Mouse (Mus musculus): ENCODE measurements around the gene Epb41.

Gene Epb41

GRCm38 (mm10) chr4:132048011-132048991 lies 26.8 kb downstream of the Epb41 start:
- in situ Hi-C loops (cut with MboI, MseI) = no loop called here

- in situ Hi-C loops (cut with MboI, MseI) = no loop called here
These were observed 31.4 kb downstream of the Epb41 start for GRCm38 (mm10) chr4:132043726-132044125.

DNA sequence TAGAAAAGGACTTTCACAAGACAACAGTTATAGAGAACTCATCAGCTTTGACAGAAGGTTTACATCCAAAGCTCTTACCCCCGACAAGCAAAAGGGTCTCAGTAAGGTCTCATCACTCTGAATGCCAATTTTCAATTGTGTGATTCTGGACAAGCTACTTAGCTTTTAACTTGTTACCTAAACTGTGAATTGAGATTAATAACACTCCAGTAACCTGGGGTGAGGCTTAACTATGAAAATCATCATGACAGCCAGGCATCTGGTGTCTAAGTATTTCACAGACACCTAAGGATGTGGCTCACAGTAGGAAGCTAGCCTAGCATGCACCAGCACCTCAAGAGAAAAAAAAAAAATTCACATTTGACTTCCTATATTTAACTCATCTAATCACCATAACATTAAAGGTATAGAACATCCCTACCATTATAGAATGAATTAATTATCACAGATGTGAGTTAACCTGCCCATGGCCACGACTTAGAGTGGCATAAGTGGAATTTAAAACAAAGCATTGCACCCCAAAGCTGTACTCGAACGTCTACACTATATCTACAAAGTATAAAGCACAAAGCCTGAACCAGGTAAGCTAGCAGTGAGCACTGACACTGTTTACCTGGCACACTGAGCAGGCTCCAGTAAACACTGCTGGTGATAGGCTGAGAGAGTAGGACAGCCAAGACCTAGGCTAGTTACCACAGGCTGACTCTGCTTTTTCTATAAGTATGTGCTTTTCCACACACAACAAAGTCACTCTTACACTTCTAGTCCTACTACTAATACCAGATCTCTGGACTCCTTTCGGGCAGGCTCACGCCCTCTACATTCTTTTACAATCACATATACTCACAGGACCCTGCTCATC lies 33.4 kb downstream of the Epb41 start:
- in situ Hi-C loops (cut with MboI, MseI) = no loop called here

GRCm38 (mm10) chr4:132039975-132040645 lies 35.0 kb downstream of the Epb41 start:
- in situ Hi-C loops (cut with MboI, MseI) = no loop called here

DNA sequence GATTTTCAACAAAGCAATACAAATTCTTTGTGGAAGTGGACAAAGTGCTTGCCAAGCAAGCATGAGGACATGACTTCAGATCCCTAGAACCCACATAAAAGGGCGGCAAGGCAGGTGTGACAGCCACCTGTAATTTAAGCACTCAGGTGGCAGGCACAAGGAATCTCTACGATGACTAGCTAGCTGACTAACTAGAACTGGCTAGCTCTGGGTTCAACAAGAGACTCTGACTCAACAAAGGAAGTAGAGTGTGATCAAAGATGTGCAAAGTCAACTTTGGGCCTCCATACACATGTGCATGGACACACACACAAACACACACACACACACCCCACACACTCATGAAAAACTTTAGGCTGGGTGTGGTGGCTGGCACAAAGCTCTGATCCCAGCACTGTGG lies 35.6 kb downstream of the Epb41 start:
- in situ Hi-C loops (cut with MboI, MseI) = no loop called here

DNA sequence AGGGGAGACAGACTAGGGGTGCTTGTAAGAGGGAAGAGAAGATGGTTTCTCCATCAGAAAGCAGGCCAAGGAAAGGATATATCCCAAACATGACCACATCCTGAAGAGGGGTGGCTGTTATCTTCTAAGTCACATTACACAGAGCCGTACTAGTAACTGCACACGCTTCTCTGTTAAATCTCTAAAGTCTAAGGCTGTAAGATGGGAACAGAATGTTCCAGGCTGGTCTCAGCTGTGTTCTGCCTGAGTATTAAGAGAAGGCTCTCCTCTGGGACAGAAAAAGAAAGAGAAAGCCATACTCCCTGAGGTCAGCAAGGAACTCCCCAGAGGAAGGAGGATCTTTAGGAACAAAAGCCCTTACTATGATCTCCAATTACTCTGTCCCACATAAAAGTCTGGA lies 36.3 kb downstream of the Epb41 start:
- in situ Hi-C loops (cut with MboI, MseI) = no loop called here

DNA sequence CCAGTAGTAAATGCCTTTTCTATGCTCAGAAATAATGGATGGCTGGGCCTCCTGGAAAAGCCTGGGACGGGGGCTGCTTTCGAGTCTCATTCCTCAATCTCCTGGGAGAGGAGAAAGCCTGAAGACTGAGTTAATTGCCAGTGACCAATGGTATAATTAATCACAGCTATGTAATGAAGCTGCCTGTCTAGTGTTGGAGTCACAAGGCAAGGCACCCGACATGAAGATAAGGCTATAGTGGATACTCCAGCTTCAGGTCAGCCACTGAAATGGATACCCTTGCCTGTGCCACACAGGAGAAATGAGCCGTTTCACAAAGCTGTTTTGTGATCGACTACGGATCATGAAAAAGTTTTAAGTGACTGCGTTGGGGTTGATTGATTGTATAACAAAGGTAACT lies 37.1 kb downstream of the Epb41 start:
- in situ Hi-C loops (cut with MboI, MseI) = no loop called here

DNA sequence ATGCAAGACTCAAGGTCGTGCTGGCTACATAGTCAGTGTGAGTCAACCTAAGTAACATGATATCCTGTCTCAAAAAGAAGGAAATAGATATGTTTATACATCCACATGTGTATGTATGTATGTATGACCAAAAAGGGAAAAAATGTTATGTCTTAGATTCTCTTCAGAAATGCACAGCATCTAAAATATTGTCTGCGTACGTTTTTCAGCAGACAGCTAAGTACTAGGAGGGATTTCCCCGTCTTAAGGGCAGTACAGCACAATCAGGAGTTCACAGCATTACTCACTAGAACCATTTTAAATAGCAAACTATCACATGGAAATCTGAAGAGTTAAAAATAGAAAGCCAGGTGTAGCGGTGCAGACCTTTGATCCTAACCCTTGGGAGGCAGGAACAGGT lies 38.0 kb downstream of the Epb41 start:
- in situ Hi-C loops (cut with MboI, MseI) = no loop called here

GRCm38 (mm10) chr4:132034242-132034641 lies 40.9 kb downstream of the Epb41 start:
- in situ Hi-C loops (cut with MboI, MseI) = no loop called here

DNA sequence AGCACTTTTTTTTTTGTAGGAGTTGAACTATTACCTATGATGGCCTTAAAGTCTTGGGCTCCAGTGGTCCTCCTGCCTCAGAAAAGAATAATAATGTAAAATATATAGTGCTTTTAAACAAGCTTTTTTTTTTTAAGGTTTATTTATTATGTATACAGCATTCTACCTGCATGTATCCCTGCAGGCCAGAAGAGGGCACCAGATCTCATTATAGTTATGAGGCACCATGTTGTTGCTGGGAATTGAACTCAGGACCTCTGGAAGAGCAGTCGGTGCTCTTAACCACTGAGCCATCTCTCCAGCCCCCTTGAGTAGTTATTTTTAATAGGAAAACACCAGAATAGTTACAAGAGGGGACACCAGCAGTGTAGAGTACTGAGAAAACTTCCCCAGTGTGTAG lies 41.9 kb downstream of the Epb41 start:
- in situ Hi-C loops (cut with MboI, MseI) = no loop called here

GRCm38 (mm10) chr4:132029851-132030741 lies 45.0 kb downstream of the Epb41 start:
- in situ Hi-C loops (cut with MboI, MseI) = loop anchor here (5.0 kb wide), 1 partner anchor 37 kb away; no protein-coding TSS in a partner anchor

DNA sequence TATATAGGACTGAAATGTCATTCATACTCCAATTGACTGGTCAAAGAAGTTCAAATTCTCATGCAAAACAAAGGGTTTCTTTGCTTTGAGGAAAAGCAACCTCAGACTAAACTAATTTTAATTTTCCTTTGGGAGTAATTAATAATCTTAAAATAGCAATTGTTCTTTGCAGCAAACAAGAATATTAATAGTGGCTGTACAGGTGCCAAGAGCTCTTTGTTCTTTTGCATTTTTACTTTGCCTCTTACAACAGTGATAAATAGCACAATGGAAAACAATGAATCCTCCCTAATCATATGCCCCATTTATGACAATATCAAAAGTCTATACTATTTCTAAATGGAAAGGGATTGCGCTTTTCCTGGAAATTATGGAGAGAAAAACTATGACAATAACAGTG lies 47.3 kb downstream of the Epb41 start:
- in situ Hi-C loops (cut with MboI, MseI) = loop anchor here (5.0 kb wide), 1 partner anchor 39 kb away; no protein-coding TSS in a partner anchor

GRCm38 (mm10) chr4:132027167-132027566 lies 48.0 kb downstream of the Epb41 start:
- in situ Hi-C loops (cut with MboI, MseI) = loop anchor here (5.0 kb wide), 1 partner anchor 40 kb away; no protein-coding TSS in a partner anchor

- in situ Hi-C loops (cut with MboI, MseI) = loop anchor here (5.0 kb wide), 1 partner anchor 41 kb away; no protein-coding TSS in a partner anchor
These were observed 49.2 kb downstream of the Epb41 start for GRCm38 (mm10) chr4:132025738-132026527.

DNA sequence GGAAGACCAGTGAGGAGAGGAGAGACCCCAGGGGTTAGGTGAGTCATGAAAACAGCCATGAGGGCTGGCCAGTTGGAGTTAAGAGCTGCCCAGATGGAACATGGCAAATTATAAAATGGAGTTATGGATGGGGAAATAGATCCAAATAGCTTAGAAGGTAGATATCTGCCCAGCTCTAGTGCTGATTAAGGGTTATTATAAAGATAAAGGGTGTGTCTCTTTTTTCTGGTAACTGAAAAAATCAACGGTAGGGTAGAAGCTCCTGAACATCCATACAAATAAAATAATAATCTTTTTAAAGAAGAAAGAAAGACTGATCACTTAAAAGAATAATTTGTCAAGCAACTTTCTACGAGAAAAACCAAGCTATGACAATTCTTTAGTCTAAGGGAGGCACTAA lies 49.9 kb downstream of the Epb41 start:
- in situ Hi-C loops (cut with MboI, MseI) = loop anchor here (5.0 kb wide), 1 partner anchor 42 kb away; no protein-coding TSS in a partner anchor

GRCm38 (mm10) chr4:132023816-132024215 lies 51.3 kb downstream of the Epb41 start:
- in situ Hi-C loops (cut with MboI, MseI) = no loop called here

GRCm38 (mm10) chr4:132022639-132023038 lies 52.5 kb downstream of the Epb41 start:
- in situ Hi-C loops (cut with MboI, MseI) = no loop called here

DNA sequence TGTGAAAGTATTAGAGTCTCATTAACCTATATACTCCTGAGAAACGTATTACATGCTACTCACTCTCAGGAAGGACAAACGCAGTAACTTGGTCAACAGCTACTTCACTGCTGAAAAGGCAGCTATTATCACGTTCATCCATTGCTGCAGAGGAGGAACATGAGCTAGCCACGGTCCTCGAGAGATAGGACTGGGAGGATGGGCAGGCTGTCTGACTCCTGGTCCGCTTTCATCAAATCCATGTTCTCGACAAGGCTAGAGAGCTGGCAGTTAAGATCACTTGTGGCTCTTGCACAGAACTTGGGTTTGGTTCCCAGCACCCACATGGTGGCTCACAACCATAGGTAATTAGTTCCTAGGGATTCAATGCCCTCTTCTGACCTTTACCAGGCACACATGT lies 53.2 kb downstream of the Epb41 start:
- in situ Hi-C loops (cut with MboI, MseI) = no loop called here

DNA sequence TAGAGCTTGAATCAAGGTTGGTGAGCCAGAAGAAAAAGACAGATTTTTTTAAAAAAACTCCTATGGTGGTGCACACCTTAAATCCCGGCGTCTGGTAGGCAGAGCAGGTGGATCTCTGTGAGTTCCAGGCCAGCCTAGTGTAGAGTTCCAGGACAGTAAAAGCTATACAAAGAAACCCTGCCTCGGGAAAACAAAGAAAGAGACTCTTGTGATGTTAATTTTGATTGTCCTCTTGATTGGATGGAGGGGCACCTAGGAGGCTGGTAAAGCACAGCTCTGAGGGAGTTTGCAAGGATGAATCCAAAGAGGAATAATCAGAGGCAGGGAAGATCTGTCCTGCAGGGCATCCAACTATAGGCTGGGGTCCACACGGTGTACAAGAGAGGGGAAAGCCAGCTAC lies 56.6 kb downstream of the Epb41 start:
- in situ Hi-C loops (cut with MboI, MseI) = no loop called here

DNA sequence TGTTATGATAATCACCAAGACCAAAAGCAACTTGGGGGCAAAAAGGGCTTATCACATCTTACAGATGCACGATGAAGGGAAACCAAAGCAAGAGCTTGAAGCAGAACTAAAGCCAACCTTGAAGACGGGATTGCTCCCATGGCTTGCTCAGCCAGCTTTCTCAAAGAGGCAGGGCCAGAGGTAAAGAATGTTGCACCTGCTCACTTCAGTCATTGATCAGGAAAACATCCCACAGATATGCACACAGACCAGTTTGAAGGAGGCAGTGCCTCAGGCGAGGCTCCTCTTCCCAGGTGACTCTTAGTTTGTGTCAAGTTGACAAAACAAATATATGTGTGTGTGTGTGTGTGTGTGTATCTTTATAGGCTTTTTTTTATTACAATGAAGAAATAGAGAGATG lies 59.7 kb downstream of the Epb41 start:
- in situ Hi-C loops (cut with MboI, MseI) = no loop called here
